Mouse (Mus musculus) brain, embryonic 14.5 days (tissue): ENCODE results near the gene Bcr.

Experiments used
- CTCF ChIP-seq: fragments of 200-500 bp; IDR thresholded peaks from 2 replicates; pipeline ENCODE4 v1.5.1; 2012; ENCODE audit warnings: inconsistent platforms, mild to moderate bottlenecking, moderate library complexity, borderline replicate concordance; ENCODE audit not compliant: insufficient read depth, insufficient read length; ENCODE audit errors: extremely low read depth
- POLR2A ChIP-seq: fragments of 200-500 bp; IDR thresholded peaks from 2 replicates; pipeline ENCODE4 v1.6.1; 2012; ENCODE audit warnings: mild to moderate bottlenecking, inconsistent platforms, borderline replicate concordance; ENCODE audit not compliant: poor library complexity, insufficient read depth, insufficient read length, severe bottlenecking; ENCODE audit errors: extremely low read depth

- TF ChIP-seq CTCF (no peak), POLR2A (no peak)
Observed at GRCm38 (mm10) chr10:75085330-75085729, 24.9 kb downstream of the Bcr start.
